Mouse (Mus musculus): ENCODE measurements around the gene Lhb. TPM values are rescaled to one million over a fixed set of nuclear protein-coding genes. Genes with fewer than 3 reads are reported as not detected.

Lhb gene
- total and polyA plus RNA-seq, 2 experiments from 2014 or later = 0.60 TPM; not detected in 1

DNA sequence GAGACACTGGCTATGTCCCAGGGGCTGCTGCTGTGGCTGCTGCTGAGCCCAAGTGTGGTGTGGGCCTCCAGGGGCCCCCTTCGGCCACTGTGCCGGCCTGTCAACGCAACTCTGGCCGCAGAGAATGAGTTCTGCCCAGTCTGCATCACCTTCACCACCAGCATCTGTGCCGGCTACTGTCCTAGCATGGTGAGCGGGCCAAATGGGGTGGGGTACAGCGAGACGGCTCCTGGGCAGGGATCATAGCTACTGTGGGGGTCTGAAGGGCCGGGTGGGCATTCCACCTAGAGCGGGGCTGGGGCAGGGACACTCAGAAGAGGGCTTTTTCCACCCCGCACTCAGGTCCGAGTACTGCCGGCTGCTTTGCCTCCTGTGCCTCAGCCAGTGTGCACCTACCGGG is 574 bp downstream of the Lhb start:
- 85% methylated on average over 14 of the region's 14 CpGs for WGBS

GRCm38 (mm10) chr7:45426556-45426955 is 5.9 kb downstream of the Lhb start:
- Histone ChIP-seq H3K27me3 (ENCODE audit: insufficient read depth, low read length) (no peaks in the 10 kb centered on the region), H3K4me3 (ENCODE audit: low read length) (no peak overlapping the region), H3K4me2 (ENCODE audit: low read depth, low read length) (no peak overlapping the region), H3K36me3 (ENCODE audit: insufficient read depth, low read length) (peaks cover 74% of the 10 kb centered on the region), H3K4me1 (ENCODE audit: insufficient read depth, low read length) (no peaks in the 10 kb centered on the region), H3K27ac (no peak overlapping the region), H3K9ac (replicated peaks; ENCODE audit: low read length) (no peak overlapping the region), H3K9me3 (ENCODE audit: low read length) (no peaks in the 10 kb centered on the region)
- 90% methylated on average over 8 of the region's 8 CpGs for WGBS
- no peak for DNase-seq (ENCODE audit: low spot score)
- no peak for TF ChIP-seq CTCF (IDR thresholded peaks at IDR 0.05; ENCODE audit: low read depth)
- no peak for ATAC-seq

More for the DNA sequence above, 574 bp downstream of the Lhb start:
- no peak for ATAC-seq
- Histone ChIP-seq H3K4me1 (ENCODE audit: insufficient read depth, low read length) (no peaks in the 10 kb centered on the region), H3K27ac (no peak overlapping the region), H3K36me3 (ENCODE audit: insufficient read depth, low read length) (peaks cover 45% of the 10 kb centered on the region), H3K4me3 (ENCODE audit: low read length) (no peak overlapping the region), H3K9ac (replicated peaks; ENCODE audit: low read length) (no peak overlapping the region), H3K27me3 (ENCODE audit: insufficient read depth, low read length) (peaks cover 15% of the 10 kb centered on the region), H3K4me2 (ENCODE audit: low read depth, low read length) (no peak overlapping the region), H3K9me3 (ENCODE audit: low read length) (no peaks in the 10 kb centered on the region)
- DNase-seq (ENCODE audit: low spot score) = no peak
- no peak for TF ChIP-seq CTCF (IDR thresholded peaks at IDR 0.05; ENCODE audit: low read depth)

DNA sequence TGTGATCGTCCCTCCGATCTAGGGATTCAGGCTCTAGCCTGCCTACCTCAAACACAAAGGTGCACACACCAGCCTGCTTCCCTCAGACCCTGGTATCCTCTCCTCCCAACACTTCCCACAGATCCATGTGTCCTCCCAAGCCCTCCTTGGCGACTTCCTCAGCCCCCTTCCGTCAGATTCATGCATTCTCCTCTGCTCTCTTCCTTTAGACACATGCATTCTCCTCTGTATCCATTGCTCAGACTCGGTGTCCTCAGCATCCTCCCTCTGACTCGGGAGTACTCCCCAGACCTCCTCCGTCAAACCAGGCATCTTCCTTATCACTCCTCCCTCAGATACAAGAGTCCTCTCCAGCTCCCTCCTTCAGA is 13.2 kb downstream of the Lhb start:
- WGBS = 3% methylated on average over 7 of the region's 7 CpGs
- Histone ChIP-seq H3K9ac (replicated peaks; ENCODE audit: low read length) (peak overlapping the region; percentile 75), H3K9me3 (ENCODE audit: low read length) (no peaks in the 10 kb centered on the region), H3K27ac (peak overlapping the region; percentile 78), H3K4me3 (ENCODE audit: low read length) (peak overlapping the region; percentile 59), H3K36me3 (ENCODE audit: insufficient read depth, low read length) (peaks cover 13% of the 10 kb centered on the region; the same call in 1 of the 2 replicates), H3K27me3 (ENCODE audit: insufficient read depth, low read length) (no peaks in the 10 kb centered on the region), H3K4me1 (ENCODE audit: insufficient read depth, low read length) (peaks cover 17% of the 10 kb centered on the region), H3K4me2 (ENCODE audit: low read depth, low read length) (peak overlapping the region; percentile 99)
- ATAC-seq = no peak
- TF ChIP-seq CTCF (IDR thresholded peaks at IDR 0.05; ENCODE audit: low read depth) = no peak
- DNase-seq (ENCODE audit: low spot score) = no peak

DNA sequence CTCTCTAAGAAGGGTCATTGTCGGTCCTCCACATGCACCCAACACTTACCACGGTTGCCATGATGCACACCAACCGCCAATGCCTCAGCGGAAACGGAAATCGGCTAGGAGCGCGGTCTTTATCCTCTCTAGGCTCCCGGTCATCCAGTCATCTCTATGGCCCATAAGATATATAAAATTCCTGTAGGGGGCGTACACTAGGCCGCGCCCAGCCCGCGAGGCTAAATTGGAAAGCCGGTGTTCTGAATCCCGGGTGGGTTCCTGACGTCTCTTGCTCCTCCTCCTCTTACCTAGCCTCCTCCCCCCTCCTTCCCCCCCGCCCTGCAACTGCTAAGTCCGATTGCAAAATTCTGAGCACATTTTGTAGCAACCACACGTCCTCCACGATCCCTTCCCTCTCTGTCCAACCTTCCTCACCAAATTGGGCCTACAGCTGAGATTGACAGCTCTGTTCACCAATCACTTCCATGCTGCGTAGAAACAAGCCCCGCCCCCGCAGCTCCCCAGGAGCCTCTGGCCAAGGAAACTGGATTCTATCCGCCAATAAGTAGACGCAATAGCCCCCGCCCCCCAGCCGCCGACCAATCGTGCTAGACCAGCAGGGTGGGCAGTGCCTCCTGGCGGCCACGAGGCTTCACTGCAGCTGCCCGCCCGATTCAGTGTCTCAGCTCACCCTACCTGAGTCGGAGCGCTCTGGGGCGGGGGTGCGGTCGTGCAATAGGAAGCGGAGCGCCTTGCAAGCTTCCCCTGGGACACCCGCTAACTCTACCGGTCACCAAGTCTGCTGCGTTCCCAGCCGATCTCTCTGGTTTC is 13.8 kb downstream of the Lhb start, which contains the start of gene Gys1:
TSS of gene Gys1 (plus strand) at position 642 of the 813 bp plus-strand sequence.
- Histone ChIP-seq H3K9ac (replicated peaks; ENCODE audit: low read length) (peak within 1 kb of the TSS; percentile 75), H3K27ac (peak within 1 kb of the TSS; percentile 78), H3K27me3 (ENCODE audit: insufficient read depth, low read length) (no peaks in the 10 kb centered on the region), H3K36me3 (ENCODE audit: insufficient read depth, low read length) (peaks cover 7% of the 10 kb centered on the region; the same call in 1 of the 2 replicates), H3K9me3 (ENCODE audit: low read length) (no peaks in the 10 kb centered on the region), H3K4me3 (ENCODE audit: low read length) (peak within 1 kb of the TSS; percentile 59), H3K4me1 (ENCODE audit: insufficient read depth, low read length) (peaks cover 17% of the 10 kb centered on the region), H3K4me2 (ENCODE audit: low read depth, low read length) (peak within 1 kb of the TSS; percentile 99)
- peak; percentile 97 for TF ChIP-seq CTCF (IDR thresholded peaks at IDR 0.05; ENCODE audit: low read depth)
- peak; percentile 98 for ATAC-seq
- WGBS = under 1% methylated on average over 45 of the region's 45 CpGs
- peak; percentile 100 for DNase-seq (ENCODE audit: low spot score)

DNA sequence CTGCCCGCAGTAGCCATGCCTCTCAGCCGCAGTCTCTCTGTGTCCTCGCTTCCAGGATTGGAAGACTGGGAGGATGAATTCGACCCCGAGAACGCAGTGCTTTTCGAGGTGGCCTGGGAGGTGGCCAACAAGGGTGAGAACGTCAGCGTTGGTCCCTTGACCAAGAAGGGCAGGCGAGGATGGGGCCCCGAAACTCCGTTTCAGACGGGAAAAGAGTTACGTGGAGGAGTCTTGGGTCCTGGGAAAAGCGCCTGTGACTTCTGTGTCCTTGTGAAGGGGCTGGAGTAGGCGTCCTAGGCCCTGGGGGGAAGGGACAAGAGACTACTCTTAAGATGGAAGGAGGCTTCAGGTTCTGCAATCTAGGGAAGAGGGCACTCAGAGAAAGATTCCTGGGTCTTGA is 14.4 kb downstream of the Lhb start:
- peak overlapping the region; percentile 67 for H3K4me2 ChIP-seq (ENCODE audit: low read depth, low read length)
- H3K4me1 ChIP-seq (ENCODE audit: insufficient read depth, low read length) = peaks cover 17% of the 10 kb centered on the region
- H3K4me3 ChIP-seq (ENCODE audit: low read length) = peak overlapping the region; percentile 59
- H3K9me3 ChIP-seq (ENCODE audit: low read length) = no peaks in the 10 kb centered on the region
- ATAC-seq (no peak), DNase-seq (ENCODE audit: low spot score) (no peak)
- under 1% methylated on average over 16 of the region's 16 CpGs for WGBS
- TF ChIP-seq CTCF (IDR thresholded peaks at IDR 0.05; ENCODE audit: low read depth) = no peak
- peak overlapping the region; percentile 70 for H3K27ac ChIP-seq
- H3K36me3 ChIP-seq (ENCODE audit: insufficient read depth, low read length) = peaks cover 3% of the 10 kb centered on the region; the same call in 1 of the 2 replicates
- peak overlapping the region; percentile 67 for H3K9ac ChIP-seq (replicated peaks; ENCODE audit: low read length)
- H3K27me3 ChIP-seq (ENCODE audit: insufficient read depth, low read length) = no peaks in the 10 kb centered on the region

- Histone ChIP-seq H3K36me3 (ENCODE audit: insufficient read depth, low read length) (peaks cover under 1% of the 10 kb centered on the region; the same call in 1 of the 2 replicates), H3K9me3 (ENCODE audit: low read length) (no peaks in the 10 kb centered on the region), H3K27ac (no peak overlapping the region), H3K27me3 (ENCODE audit: insufficient read depth, low read length) (no peaks in the 10 kb centered on the region), H3K4me1 (ENCODE audit: insufficient read depth, low read length) (peaks cover 17% of the 10 kb centered on the region), H3K4me2 (ENCODE audit: low read depth, low read length) (no peak overlapping the region), H3K9ac (replicated peaks; ENCODE audit: low read length) (no peak overlapping the region), H3K4me3 (ENCODE audit: low read length) (no peak overlapping the region)
- no peak for ATAC-seq
- no peak for DNase-seq (ENCODE audit: low spot score)
- no peak for TF ChIP-seq CTCF (IDR thresholded peaks at IDR 0.05; ENCODE audit: low read depth)
- 94% methylated on average over 5 of the region's 5 CpGs for whole genome bisulfite sequencing
Measured at GRCm38 (mm10) chr7:45436444-45436843, 15.8 kb downstream of the Lhb start.

DNA sequence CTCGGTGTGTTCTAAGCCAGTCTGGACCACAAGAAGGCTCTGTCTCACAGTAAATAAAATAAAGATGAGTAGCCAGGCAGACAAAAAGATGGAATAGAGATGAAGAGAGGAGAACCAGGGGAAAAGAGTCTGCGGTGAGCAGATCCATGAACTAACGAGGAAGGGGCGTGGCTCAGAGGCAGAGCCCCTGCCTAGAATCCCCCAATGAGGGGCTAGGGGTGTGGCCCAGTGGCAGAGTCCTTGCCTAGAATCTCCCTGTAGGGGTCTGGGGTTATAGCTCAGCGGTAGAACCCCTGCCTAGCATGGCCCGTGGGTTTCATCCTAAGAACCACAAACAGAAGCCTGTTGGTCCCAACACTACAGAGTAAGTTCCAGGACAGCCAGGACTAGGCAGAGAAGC is 16.4 kb downstream of the Lhb start:
- no peak for DNase-seq (ENCODE audit: low spot score)
- H3K36me3 ChIP-seq (ENCODE audit: insufficient read depth, low read length) = peaks cover 3% of the 10 kb centered on the region; the same call in 1 of the 2 replicates

More for the DNA sequence above, 16.4 kb downstream of the Lhb start:
- WGBS = 33% methylated on average over 6 of the region's 6 CpGs
- Histone ChIP-seq H3K4me2 (ENCODE audit: low read depth, low read length) (peak overlapping the region; percentile 21; the same call in 1 of the 2 replicates), H3K4me1 (ENCODE audit: insufficient read depth, low read length) (peaks cover 17% of the 10 kb centered on the region), H3K9ac (replicated peaks; ENCODE audit: low read length) (no peak overlapping the region), H3K27me3 (ENCODE audit: insufficient read depth, low read length) (no peaks in the 10 kb centered on the region), H3K27ac (no peak overlapping the region), H3K4me3 (ENCODE audit: low read length) (no peak overlapping the region), H3K9me3 (ENCODE audit: low read length) (no peaks in the 10 kb centered on the region)
- no peak for TF ChIP-seq CTCF (IDR thresholded peaks at IDR 0.05; ENCODE audit: low read depth)
- ATAC-seq = no peak

All from hindbrain, postnatal 0 days (tissue).